Mouse (Mus musculus) ES-Bruce4 (cell line): ENCODE data around the gene Ptch1.

Source experiments
- CTCF ChIP-seq: IDR thresholded peaks from one replicate; pipeline ENCODE4 v1.8.1; 2011; ENCODE audit warnings: low read depth, low read length
- EP300 ChIP-seq: IDR thresholded peaks from 2 replicates; pipeline ENCODE4 v1.6.1; 2011; ENCODE audit warnings: low read depth, low read length; ENCODE audit not compliant: insufficient read depth
- POLR2A ChIP-seq: IDR thresholded peaks from one replicate; pipeline ENCODE4 v1.8.1; 2011; ENCODE audit warnings: low read length; ENCODE audit not compliant: insufficient read depth

DNA sequence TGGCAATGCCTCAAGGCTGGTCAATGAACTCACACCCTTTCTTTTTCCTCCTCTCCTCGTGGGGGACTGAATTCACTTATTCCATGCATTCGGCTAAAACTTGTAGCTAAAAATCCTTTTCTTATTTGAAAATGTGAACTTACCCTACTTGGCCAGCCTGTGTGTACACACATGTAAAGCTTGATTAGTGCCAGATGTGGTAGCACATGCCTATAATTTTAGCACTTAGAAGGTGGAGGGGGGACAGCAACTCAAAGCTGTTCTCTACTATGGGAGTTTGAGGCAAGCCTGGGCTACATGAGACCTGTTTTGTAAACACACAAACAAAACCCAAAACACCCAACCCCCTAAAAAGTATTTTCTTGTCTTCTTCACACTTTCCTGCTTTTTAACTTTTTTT is 56.9 kb downstream of the Ptch1 start:
- TF ChIP-seq POLR2A (no peak), CTCF (no peak), EP300 (no peak)
